Mouse (Mus musculus) liver, postnatal 0 days (tissue): ENCODE results near the gene Stk38. TPM values are rescaled to one million over a fixed set of nuclear protein-coding genes. Genes with fewer than 3 reads are reported as not detected.

Source experiments
- ATAC-seq: fragments of 200-750 bp; cut with Nextera tagmentation; 2 replicates; pipeline ENCODE4 v1.8.0; 2017; ENCODE audit warnings: mild to moderate bottlenecking, moderate library complexity
- DNase-seq: peaks from one replicate; pipeline ENCODE4 v3.0.0-alpha.2; 2016
- H3K27ac ChIP-seq: fragments of 300-500 bp; sonication (generic); 2 replicates; pipeline ENCODE4 v1.5.1; 2014; ENCODE audit warnings: antibody characterized with exemption, moderate library complexity, mild to moderate bottlenecking, low read depth
- H3K27me3 ChIP-seq: fragments of 300-500 bp; sonication (generic); 2 replicates; pipeline ENCODE4 v1.6.1; 2014; ENCODE audit warnings: low read length, control low read depth, mixed read lengths; ENCODE audit not compliant: insufficient read depth
- H3K36me3 ChIP-seq: fragments of 300-500 bp; sonication (generic); replicated peaks from 2 replicates; pipeline ENCODE4 v1.6.1; 2014; ENCODE audit warnings: mild to moderate bottlenecking, control low read depth, low read length, moderate library complexity, mixed read lengths; ENCODE audit not compliant: insufficient read depth
- H3K4me1 ChIP-seq: fragments of 300-500 bp; sonication (generic); 2 replicates; pipeline ENCODE4 v1.6.1; 2014; ENCODE audit warnings: antibody characterized with exemption, mild to moderate bottlenecking, control low read depth; ENCODE audit not compliant: insufficient read depth
- H3K4me2 ChIP-seq: fragments of 300-500 bp; sonication (generic); 2 replicates; pipeline ENCODE4 v1.6.1; 2014; ENCODE audit warnings: low read depth, mild to moderate bottlenecking, low read length, moderate library complexity, mixed read lengths
- H3K4me3 ChIP-seq: fragments of 300-500 bp; sonication (generic); 2 replicates; pipeline ENCODE4 v1.5.1; 2014; ENCODE audit warnings: low read depth, low read length
- H3K9ac ChIP-seq: fragments of 300-500 bp; sonication (generic); replicated peaks from 2 replicates; pipeline ENCODE4 v1.6.1; 2014; ENCODE audit warnings: mild to moderate bottlenecking, moderate library complexity
- H3K9me3 ChIP-seq: fragments of 300-500 bp; sonication (generic); 2 replicates; pipeline ENCODE4 v1.6.1; 2016; ENCODE audit warnings: mild to moderate bottlenecking, control low read depth, low read length, mixed read lengths
- CTCF ChIP-seq: sonication (generic); IDR thresholded peaks from 2 replicates; pipeline ENCODE4 v1.5.1; 2016; ENCODE audit warnings: antibody characterized with exemption, low read depth
- EP300 ChIP-seq: IDR thresholded peaks from 2 replicates; pipeline ENCODE4 v1.6.1; 2016; ENCODE audit warnings: antibody characterized with exemption, low read depth, mild to moderate bottlenecking
- WGBS: fragments of 180-500 bp; shearing (Covaris S2); extraction: QIAGEN DNeasy Blood & Tissue Kit; methylation state at CpG from one replicate; pipeline ENCODE4 v1.1.7; 2014; ENCODE audit not compliant: insufficient replicate concordance; 5-methylcytosine and 5-hydroxymethylcytosine counted together
- polyA plus RNA-seq: library from polyadenylated mRNA; unstranded; fragments of >200 nt; fragmentation: Nextera tagmentation; extraction: Ambion mirVana; gene quantifications from 2 replicates; pipeline ENCODE4 v1.2.1, GENCODE M21; 2015

Stk38 gene
- polyA plus RNA-seq, 1 experiment from 2014 or later, result 34.5 TPM

- Histone ChIP-seq H3K27me3 (no peaks in the 10 kb centered on the region), H3K4me3 (no peak overlapping the region), H3K4me2 (no peak overlapping the region), H3K4me1 (peaks cover 9% of the 10 kb centered on the region), H3K27ac (0 out of 2 replicates have a peak overlapping the region, but pooled peaks have one; percentile 48), H3K9ac (no peak overlapping the region), H3K36me3 (peaks cover 76% of the 10 kb centered on the region), H3K9me3 (no peaks in the 10 kb centered on the region)
- DNase-seq, result no peak
- TF ChIP-seq EP300 (no peak), CTCF (no peak)
- peak; percentile 50; the same call in 1 of the 2 replicates for ATAC-seq
- 71% methylated on average over 10 of the region's 10 CpGs for WGBS
Measured at GRCm38 (mm10) chr17:28961596-28961995, 46.2 kb downstream of the Stk38 start.

DNA sequence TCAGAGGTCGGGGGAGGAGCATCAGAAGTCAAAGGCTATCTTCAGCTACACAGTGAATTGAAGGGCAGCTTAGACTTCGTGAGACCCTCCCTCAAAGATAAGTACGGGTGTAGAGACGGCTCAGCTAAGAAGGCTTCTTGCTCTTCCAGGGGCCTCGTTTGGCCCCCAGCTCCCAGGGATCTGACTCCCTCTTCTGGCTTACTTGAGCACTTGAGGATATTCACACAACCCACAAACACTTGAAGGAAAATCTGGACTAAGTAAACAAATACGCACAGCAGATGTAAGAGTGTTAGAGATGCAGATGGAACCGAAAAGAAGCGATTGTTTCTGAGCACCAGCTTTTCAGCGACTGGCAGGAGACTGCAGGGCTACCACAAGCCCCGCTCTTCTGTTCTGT lies 47.2 kb downstream of the Stk38 start:
- no peak overlapping the region for H3K4me2 ChIP-seq
- no peak for ATAC-seq
- 69% methylated on average over 10 of the region's 10 CpGs for WGBS
- H3K9me3 ChIP-seq, result no peaks in the 10 kb centered on the region
- H3K27ac ChIP-seq, result no peak overlapping the region
- no peak for DNase-seq
- H3K9ac ChIP-seq, result no peak overlapping the region
- TF ChIP-seq EP300 (no peak), CTCF (0 out of 2 replicates have a peak, but pooled peaks have one; percentile 25)
- no peak overlapping the region for H3K4me3 ChIP-seq
- peaks cover 69% of the 10 kb centered on the region for H3K36me3 ChIP-seq
- peaks cover 5% of the 10 kb centered on the region for H3K4me1 ChIP-seq
- no peaks in the 10 kb centered on the region for H3K27me3 ChIP-seq

DNA sequence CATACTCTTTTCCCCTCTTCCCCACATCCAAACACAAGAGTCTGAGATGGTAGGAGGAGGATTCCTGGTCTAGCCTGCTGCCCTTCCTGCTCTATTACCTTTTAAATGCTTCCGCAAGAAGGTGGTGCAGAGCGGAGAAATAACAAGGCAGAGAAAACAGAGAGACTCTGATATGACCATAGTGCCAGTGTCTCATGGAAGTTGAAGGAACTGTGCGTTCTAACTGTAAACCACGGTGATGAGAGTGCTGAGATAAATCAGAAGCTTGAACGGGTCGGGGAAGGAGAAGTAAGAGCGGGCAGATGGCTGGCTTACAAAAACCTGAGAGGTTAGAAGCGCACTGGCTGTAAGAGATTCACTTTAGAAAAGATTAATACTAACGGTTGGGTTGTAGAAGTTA lies 53.4 kb downstream of the Stk38 start:
- H3K9me3 ChIP-seq, result no peaks in the 10 kb centered on the region
- TF ChIP-seq EP300, result no peak
- no peak for TF ChIP-seq CTCF
- ATAC-seq (no peak), DNase-seq (no peak)
- peaks cover 25% of the 10 kb centered on the region for H3K36me3 ChIP-seq
- H3K4me2 ChIP-seq, result peak overlapping the region; percentile 73
- peaks cover 20% of the 10 kb centered on the region for H3K4me1 ChIP-seq
- H3K27ac ChIP-seq, result no peak overlapping the region
- peak overlapping the region; percentile 94 for H3K9ac ChIP-seq
- WGBS, result 52% methylated on average over 9 of the region's 9 CpGs
- H3K27me3 ChIP-seq, result no peaks in the 10 kb centered on the region
- peak overlapping the region; percentile 70 for H3K4me3 ChIP-seq

- H3K9ac ChIP-seq, result peak overlapping the region; percentile 94
- 5% methylated on average over 9 of the region's 9 CpGs for WGBS
- H3K27me3 ChIP-seq, result no peaks in the 10 kb centered on the region
- peak overlapping the region; percentile 99 for H3K27ac ChIP-seq
- H3K4me1 ChIP-seq, result peaks cover 20% of the 10 kb centered on the region
- H3K4me3 ChIP-seq, result peak overlapping the region; percentile 70
- no peaks in the 10 kb centered on the region for H3K9me3 ChIP-seq
- TF ChIP-seq CTCF (no peak), EP300 (no peak)
- peaks cover 19% of the 10 kb centered on the region for H3K36me3 ChIP-seq
- H3K4me2 ChIP-seq, result peak overlapping the region; percentile 73
- ATAC-seq, result no peak
- peak; percentile 36 for DNase-seq
Measured at GRCm38 (mm10) chr17:28953251-28953650, 54.5 kb downstream of the Stk38 start.

DNA sequence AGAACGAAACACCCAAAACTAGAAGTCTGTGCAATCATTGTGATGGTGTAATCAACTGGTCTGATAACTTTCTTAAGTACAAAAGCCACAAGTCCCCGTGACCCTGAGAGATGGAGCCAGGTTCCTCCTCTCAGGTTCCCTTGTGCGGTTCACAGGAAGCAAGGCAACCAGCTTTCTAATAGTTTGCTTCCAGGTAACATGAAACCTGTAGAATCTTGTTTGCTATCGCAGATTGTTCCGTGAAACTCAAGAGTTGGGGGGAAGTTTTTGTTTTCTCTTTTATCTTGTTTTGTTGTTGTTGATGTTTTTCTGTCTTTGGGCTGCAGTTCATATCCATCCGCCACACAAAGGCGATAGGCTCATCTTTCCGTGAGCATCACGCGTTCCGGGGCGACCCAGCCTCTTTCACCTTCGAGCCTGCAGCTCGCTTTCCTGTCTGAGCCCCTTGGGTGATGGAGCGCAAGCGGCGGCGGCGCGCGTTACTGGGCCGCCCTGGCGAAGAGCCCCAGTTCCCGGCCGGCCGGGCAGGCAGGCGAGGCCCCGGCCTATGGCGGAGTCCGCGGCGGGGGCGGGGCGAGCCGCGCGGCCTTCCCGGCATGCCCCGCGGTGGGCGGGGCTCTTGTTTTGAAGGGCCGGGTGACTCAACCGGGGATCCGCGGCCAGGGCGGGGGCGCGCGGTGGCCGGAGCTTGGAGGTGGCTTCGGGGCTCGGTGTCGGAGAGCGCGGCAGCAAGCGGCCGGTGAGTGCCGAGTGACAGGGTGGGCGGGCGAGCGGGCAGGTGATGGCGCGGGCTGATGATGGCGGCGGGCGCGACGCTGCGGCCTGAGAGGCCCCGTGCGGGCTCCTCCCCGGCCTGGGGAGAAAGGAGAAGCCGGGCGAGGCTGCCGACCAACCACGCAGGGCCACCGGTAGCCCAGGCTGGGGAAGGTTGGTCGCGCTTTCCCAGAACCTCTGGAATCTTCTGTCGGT lies 55.7 kb downstream of the Stk38 start, which contains the start of gene Kctd20:
Gene Kctd20, plus strand, starts transcription at position 120 of the 969 bp plus-strand sequence.
- H3K9me3 ChIP-seq, result peaks cover 4% of the 10 kb centered on the region; the same call in 1 of the 2 replicates
- H3K4me1 ChIP-seq, result peaks cover 20% of the 10 kb centered on the region
- ATAC-seq (peak; percentile 93), DNase-seq (peak; percentile 98)
- peak within 1 kb of the TSS; percentile 99 for H3K27ac ChIP-seq
- peak within 1 kb of the TSS; percentile 70 for H3K4me3 ChIP-seq
- under 1% methylated on average over 63 of the region's 80 CpGs for WGBS
- H3K9ac ChIP-seq, result peak within 1 kb of the TSS; percentile 94
- H3K4me2 ChIP-seq, result peak within 1 kb of the TSS; percentile 73
- peaks cover 8% of the 10 kb centered on the region for H3K36me3 ChIP-seq
- TF ChIP-seq EP300 (peak; percentile 33; the same call in 1 of the 2 replicates), CTCF (no peak)
- no peaks in the 10 kb centered on the region for H3K27me3 ChIP-seq

DNA sequence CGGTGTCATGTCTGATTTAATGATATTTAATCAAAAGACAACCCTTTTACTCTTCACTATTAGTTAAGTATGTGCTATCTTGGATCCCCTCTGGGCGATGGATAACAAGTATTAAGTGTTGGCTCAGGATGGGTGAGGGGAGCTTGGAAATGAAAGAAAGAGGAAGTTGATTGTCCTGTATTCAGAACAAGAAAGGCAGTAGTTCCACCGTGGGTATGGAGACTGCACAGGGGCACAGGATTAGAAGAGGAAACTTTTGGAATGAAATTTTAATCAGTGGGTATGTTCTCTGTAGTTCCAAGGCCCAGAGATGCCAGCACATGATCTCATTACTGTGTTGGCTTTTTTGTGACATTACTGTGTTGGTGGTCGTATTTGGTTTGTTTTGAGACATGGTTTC lies 57.0 kb downstream of the Stk38 start:
- TF ChIP-seq EP300, result no peak
- no peak for TF ChIP-seq CTCF
- WGBS, result 47% methylated on average over 4 of the region's 4 CpGs
- H3K36me3 ChIP-seq, result peaks cover 3% of the 10 kb centered on the region; the same call in 1 of the 2 replicates
- peaks cover 20% of the 10 kb centered on the region for H3K4me1 ChIP-seq
- no peak overlapping the region for H3K4me3 ChIP-seq
- DNase-seq (no peak), ATAC-seq (no peak)
- no peak overlapping the region for H3K9ac ChIP-seq
- H3K27ac ChIP-seq, result peak overlapping the region; percentile 99; the same call in 1 of the 2 replicates
- peaks cover 7% of the 10 kb centered on the region; the same call in 1 of the 2 replicates for H3K9me3 ChIP-seq
- H3K4me2 ChIP-seq, result no peak overlapping the region
- no peaks in the 10 kb centered on the region for H3K27me3 ChIP-seq
